Mouse (Mus musculus): ENCODE data around the gene Tmem45a.
"Not testable (repeated sequence)": the region's sequence is repeated elsewhere in the genome, so short reads cannot be mapped to it uniquely, and the experiment has no call there.

Gene Tmem45a

GRCm38 (mm10) chr16:56885824-56886615, at the start of gene Tmem45a:
Gene Tmem45a, minus strand, starts transcription at chr16:56886166.
- peak; percentile 59 to 79 for DNase-seq (ENCODE audit: low spot score in 2 of 2)

- DNase-seq (ENCODE audit: low spot score in 2 of 2): no peak
Observed at GRCm38 (mm10) chr16:56928023-56928422, 42.1 kb upstream of the Tmem45a start, which contains the start of gene Lnp1. Gene Lnp1, minus strand, starts transcription at chr16:56928061.

DNA sequence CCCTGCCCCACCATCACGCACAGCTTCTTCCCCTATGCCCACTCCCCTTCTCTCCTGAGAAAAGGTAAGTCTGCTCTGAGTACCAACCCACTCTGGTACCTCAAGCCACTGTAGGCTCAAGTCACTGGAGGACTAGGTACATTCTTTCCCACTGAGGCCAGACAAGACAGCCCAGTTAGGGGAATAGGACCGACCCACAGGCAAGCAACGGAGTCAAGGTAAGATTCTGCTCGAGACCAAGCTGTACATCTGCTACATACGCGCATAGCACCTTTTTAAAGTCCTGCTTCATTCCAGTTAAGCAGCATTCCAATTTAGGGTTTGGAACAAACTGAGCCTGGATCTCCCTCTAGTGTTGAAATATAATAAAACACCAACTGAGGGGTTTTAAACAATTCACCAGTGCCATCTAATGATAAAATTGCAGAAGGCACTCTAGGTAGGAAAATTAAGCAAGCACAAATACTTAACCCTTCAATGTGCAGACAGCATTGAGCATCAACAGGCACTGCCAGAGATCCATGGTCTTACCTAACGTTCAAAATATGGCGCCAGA, 34.2 kb upstream of the Tmem45a start:
- DNase-seq (ENCODE audit: low spot score in 2 of 2): no peak

DNA sequence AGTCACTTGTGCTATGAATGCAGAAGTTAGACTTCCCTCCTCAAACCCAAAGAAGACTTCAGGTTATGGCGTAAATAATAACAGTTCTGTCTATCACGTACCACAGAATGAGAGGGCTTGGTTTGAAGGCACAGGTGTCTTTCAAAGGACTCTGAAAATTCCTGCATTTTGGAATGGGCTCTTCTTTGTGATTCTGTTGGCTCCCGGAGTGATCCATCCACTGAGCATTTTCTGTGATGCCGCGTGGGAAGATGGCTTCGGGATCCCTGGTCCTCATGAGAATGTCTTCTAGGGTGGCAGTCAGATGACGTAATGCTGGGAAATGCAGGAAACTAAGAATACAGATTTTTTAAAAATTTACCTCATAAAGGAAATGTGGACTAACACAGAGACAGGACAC, 31.3 kb upstream of the Tmem45a start:
- no peak for DNase-seq (ENCODE audit: low spot score in 2 of 2)

DNA sequence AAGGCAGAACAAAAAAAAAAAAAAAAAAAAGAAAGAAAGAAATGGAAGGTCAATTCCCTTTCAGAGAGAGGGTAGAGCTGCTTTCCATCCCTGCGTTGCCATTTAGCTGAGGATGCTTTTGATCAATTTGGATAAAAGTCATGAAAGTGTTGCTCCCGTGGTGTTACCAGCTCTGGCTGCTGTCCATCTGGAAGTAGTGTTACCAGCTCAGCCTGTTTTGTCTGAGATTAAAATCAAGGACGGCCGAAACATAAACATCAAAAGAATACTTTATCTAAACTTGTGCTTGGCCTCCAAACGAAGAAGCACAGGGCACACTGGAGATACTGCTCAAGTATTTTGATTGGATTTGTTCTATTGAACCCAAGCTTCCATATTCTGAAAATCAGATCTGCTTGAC, 23.0 kb upstream of the Tmem45a start:
- peak in 1 of 2 experiments; percentile 7 for DNase-seq (ENCODE audit: low spot score in 2 of 2)

GRCm38 (mm10) chr16:56902206-56902605, 16.2 kb upstream of the Tmem45a start:
- DNase-seq (ENCODE audit: low spot score in 2 of 2): not testable (repeated sequence)

DNA sequence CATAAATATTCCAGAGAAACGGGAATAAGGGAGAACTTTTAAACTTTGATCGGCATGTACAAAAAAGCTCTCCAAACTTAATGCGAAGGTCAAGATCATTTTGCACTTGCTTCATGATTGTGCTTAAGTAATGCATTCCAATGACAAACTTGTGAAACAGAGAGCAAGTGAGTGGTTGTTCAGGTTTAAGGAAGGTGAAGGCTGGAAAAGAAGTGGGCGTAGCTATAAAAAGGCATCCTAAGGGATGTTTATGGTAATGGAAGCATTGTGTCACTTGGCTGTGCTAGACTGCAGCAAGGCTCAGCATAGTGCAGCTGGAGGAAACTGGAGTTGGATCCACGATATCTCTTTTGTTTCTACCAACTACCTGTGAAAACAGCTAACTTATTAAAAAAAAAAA, 5.6 kb upstream of the Tmem45a start:
- no peak for DNase-seq (ENCODE audit: low spot score in 2 of 2)

DNA sequence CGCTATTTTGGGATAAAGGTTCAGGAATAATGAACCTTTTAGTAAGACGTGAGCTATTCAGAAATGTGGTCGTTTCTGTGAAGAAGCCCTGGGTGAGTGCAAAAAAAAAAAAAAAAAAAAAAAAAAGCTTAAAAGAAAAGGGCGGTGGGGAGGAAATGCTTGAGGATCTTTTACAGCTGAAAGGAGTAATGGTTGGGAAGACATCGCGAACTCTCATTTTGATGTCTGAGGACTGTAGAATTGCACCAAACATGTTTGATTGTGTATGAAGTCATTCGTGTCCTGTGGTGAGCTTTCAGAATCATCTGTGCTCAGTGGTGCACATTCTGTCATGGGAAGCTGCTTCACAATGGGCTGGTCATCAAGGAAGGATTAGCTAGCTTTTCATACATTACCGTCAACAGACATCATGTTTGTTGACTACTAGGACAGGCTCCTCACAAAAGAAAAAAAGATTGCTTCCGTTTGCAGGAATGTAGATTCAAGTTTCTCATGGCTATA, 700 bp upstream of the Tmem45a start:
- DNase-seq (ENCODE audit: low spot score in 2 of 2): no peak

DNA sequence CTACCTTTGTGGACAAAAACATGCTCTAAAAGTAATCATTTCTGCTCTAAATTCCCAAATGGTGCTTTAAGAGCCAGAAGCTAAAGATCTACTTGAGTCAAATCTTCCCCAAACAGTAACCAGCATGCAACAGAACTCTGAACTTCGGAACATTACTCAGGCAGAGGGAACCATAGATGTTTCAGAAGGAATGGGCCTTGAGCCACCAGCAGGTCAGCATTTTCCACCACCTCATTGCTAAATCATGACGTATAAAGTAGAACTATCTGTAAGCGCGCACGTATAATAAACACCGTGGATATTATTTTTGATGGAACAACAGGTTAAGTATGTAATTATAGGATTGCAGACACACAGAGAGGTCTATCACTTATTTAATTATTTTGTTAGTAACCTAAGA, 1.2 kb downstream of the Tmem45a start:
- DNase-seq (ENCODE audit: low spot score in 2 of 2): no peak

GRCm38 (mm10) chr16:56873410-56873809, 12.6 kb downstream of the Tmem45a start:
- DNase-seq (ENCODE audit: low spot score in 2 of 2): no peak

GRCm38 (mm10) chr16:56870458-56870857, 15.5 kb downstream of the Tmem45a start:
- DNase-seq (ENCODE audit: low spot score in 2 of 2): no peak

- no peak for DNase-seq (ENCODE audit: low spot score in 2 of 2)
Observed at GRCm38 (mm10) chr16:56868361-56868760, 17.6 kb downstream of the Tmem45a start.

GRCm38 (mm10) chr16:56867591-56867990, 18.4 kb downstream of the Tmem45a start:
- DNase-seq (ENCODE audit: low spot score in 2 of 2): no peak

- DNase-seq (ENCODE audit: low spot score in 2 of 2): peak in 1 of 2 experiments; percentile 4
Observed at GRCm38 (mm10) chr16:56852841-56853587, 33.0 kb downstream of the Tmem45a start.

- peak in 1 of 2 experiments; percentile 1 for DNase-seq (ENCODE audit: low spot score in 2 of 2)
Observed at GRCm38 (mm10) chr16:56842988-56843387, 43.0 kb downstream of the Tmem45a start.

GRCm38 (mm10) chr16:56833312-56833711, 52.7 kb downstream of the Tmem45a start:
- DNase-seq (ENCODE audit: low spot score in 2 of 2): no peak

DNA sequence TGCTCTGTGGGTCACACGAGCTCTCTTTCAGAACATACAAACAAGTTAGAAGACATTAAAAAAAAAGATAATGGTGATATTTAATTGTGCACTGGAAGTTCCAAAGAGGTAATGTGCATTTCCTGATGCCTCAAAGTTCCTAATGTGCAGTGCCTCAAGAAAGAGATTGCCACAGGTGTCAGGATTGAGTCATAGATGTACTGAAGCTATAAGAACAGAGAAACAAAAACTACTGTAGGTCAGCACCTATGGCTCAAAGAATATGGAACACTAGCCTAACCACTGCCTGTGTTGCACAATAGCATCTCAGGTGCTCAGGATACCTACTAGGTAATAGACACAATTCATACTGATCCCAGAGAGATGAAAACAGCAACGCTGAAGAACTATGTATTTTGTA, 54.0 kb downstream of the Tmem45a start:
- no peak for DNase-seq (ENCODE audit: low spot score in 2 of 2)

- DNase-seq (ENCODE audit: low spot score in 2 of 2): no peak
Observed at GRCm38 (mm10) chr16:56801370-56802109, 84.4 kb downstream of the Tmem45a start.

- no peak for DNase-seq (ENCODE audit: low spot score in 2 of 2)
Observed at GRCm38 (mm10) chr16:56800946-56801345, 85.0 kb downstream of the Tmem45a start.

DNA sequence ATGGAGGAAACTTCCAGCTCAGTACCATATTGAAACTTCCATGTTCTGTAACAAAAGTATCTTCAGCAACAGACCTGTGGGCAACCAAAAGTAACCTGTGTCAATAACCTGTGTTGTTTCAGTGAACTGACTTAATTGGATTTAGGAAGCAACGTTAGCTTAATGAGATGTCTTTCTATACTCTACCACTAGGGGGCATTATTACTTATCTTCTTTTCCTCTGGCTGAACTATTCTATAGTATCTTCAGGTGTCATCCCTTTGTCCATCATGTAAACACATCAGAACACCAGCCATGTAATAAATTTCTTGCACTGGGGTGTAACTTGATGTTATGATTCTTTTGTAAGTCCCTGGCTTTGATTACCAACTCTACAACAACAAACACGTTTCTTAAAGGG, 85.5 kb downstream of the Tmem45a start:
- no peak for DNase-seq (ENCODE audit: low spot score in 2 of 2)

DNA sequence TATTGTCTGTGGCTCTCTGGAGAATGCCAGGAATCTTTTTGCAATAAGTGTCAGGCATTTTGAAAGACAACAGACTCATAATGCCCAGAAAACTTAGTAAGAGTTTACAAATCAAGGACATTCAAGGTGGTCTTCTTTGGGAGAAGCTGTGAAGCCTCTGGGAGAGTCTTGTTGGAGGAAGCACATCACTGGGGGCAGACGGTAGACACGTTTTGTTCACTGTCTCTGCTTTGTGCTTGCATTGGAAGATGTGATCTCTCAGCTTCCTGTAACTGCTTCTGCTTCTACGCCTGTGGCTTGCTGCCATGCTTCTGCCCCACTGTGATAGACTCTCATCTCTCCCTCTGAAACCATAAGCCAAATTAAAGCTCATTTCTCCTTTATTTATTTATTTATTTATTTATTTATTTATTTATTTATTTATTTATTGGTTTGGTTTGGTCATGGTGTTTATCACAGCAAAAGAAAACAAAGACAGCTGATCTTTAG, 86.4 kb downstream of the Tmem45a start:
- no peak for DNase-seq (ENCODE audit: low spot score in 2 of 2)

DNA sequence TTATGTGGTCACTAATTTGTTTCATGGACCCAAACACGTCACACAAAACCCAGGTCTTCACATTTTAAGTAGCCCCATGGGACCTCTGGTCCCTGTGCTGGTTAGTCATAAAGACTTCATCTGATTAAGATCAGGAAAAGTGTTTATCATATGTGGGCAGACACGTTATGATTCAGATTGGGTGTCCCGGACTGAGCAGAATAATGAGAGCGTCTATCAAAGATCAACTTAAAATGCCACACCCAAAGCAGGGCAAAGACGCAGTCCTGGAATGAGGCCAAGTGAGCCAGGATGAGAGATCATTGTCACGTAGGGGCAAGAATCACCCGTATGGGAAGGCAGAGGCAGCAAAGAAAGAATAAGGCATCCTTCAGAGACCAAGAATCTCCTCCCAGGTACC, 87.1 kb downstream of the Tmem45a start:
- DNase-seq (ENCODE audit: low spot score in 2 of 2): no peak
